Mouse (Mus musculus) liver, embryonic 11.5 days (tissue): ENCODE results near the gene Slc7a14. TPM values are rescaled to one million over a fixed set of nuclear protein-coding genes. Genes with fewer than 3 reads are reported as not detected.

ENCODE experiments used
- ATAC-seq: fragments of 200-750 bp; cut with Nextera tagmentation; replicated peaks from 2 replicates; pipeline ENCODE4 v1.8.0; 2017; ENCODE audit warnings: moderate number of reproducible peaks, mild to moderate bottlenecking, moderate TSS enrichment, moderate library complexity; ENCODE audit not compliant: low FRiP score
- DNase-seq: peaks from one replicate; pipeline ENCODE4 v3.0.0-alpha.2; 2017; ENCODE audit warnings: low spot score
- H3K27ac ChIP-seq: fragments of 300-500 bp; sonication (generic); 2 replicates; pipeline ENCODE4 v1.5.1; 2014; ENCODE audit warnings: mild to moderate bottlenecking, low read depth, low read length, control low read depth
- H3K27me3 ChIP-seq: fragments of 300-500 bp; sonication (generic); replicated peaks from 2 replicates; pipeline ENCODE4 v1.6.1; 2014; ENCODE audit warnings: low read length, mixed read lengths; ENCODE audit not compliant: control insufficient read depth, insufficient read depth
- H3K36me3 ChIP-seq: fragments of 300-500 bp; sonication (generic); 2 replicates; pipeline ENCODE4 v1.6.1; 2014; ENCODE audit warnings: mild to moderate bottlenecking, low read length, moderate library complexity, mixed read lengths; ENCODE audit not compliant: control insufficient read depth, insufficient read depth
- H3K4me1 ChIP-seq: fragments of 300-500 bp; sonication (generic); replicated peaks from 2 replicates; pipeline ENCODE4 v1.6.1; 2014; ENCODE audit warnings: low read length, mixed read lengths; ENCODE audit not compliant: control insufficient read depth, insufficient read depth
- H3K4me2 ChIP-seq: fragments of 300-500 bp; sonication (generic); 2 replicates; pipeline ENCODE4 v1.6.1; 2014; ENCODE audit warnings: mild to moderate bottlenecking, control low read depth, moderate library complexity
- H3K4me3 ChIP-seq: fragments of 300-500 bp; sonication (generic); 2 replicates; pipeline ENCODE4 v1.5.1; 2014; ENCODE audit warnings: low read depth, low read length, control low read depth
- H3K9ac ChIP-seq: fragments of 300-500 bp; sonication (generic); 2 replicates; pipeline ENCODE4 v1.6.1; 2014; ENCODE audit warnings: low read depth, low read length, control low read depth
- H3K9me3 ChIP-seq: fragments of 300-500 bp; sonication (generic); 2 replicates; pipeline ENCODE4 v1.6.1; 2016; ENCODE audit warnings: low read length, inconsistent platforms, mixed read lengths; ENCODE audit not compliant: control insufficient read depth
- WGBS: fragments of 180-500 bp; shearing (Covaris S2); extraction: QIAGEN DNeasy Blood & Tissue Kit; methylation state at CpG from one replicate; pipeline ENCODE4 v1.1.7; 2014; 5-methylcytosine and 5-hydroxymethylcytosine counted together
- polyA plus RNA-seq: library from polyadenylated mRNA; unstranded; fragments of >200 nt; fragmentation: Nextera tagmentation; extraction: Ambion mirVana; gene quantifications from 2 replicates; pipeline ENCODE4 v1.2.1, GENCODE M21; 2014

Gene Slc7a14
- polyA plus RNA-seq: 0.08 and 0.13 TPM in 2 replicates

DNA sequence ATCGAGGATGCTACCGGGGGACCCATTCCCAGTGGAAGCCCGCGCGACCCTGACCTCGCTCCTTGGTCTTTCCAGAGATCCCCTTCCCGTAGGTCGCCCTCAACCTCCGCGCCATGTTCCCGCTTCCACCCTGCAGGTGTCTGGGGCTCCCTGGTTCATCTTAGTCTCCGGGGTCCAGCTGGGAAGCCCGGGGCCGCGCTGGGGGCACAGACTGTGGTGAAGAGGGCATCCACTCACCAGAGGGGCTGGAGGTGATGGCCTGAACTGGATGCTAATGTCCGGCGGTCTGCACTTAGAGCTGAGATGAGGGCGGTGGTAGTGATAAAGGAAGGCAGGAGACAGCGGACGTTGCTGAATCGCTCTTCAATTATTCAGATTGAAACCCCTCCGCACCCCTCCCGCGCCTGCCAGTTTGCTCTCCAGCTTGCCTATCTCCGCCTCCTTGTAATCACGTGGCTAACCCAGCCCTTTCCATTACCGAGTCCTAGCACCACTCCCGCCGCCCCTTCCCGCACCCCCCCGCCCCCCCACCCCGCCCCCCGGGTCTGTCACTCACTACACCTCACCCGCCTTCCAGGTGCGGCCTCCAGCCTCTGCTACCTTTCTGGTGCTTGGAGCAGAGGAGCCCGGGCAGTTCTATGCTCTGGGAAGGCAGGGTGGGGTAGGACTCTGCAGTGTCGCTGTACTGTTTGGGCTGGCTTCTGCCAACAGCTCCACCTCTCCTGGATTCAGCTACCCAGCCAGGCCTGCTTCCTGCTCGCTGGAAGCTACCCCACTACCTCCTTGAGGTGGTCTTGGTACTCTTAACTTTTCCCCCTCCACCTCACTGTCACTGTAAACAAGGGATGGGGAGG lies at the start of gene Slc7a14:
Gene Slc7a14 (minus strand): TSS at position 445 of the 854 bp plus-strand sequence.
- ATAC-seq: no peak
- H3K9ac ChIP-seq: no peak within 1 kb of the TSS
- 3% methylated on average over 27 of the region's 38 CpGs for WGBS
- no peaks in the 10 kb centered on the region for H3K36me3 ChIP-seq
- H3K4me3 ChIP-seq: no peak within 1 kb of the TSS
- no peak within 1 kb of the TSS for H3K27ac ChIP-seq
- DNase-seq: no peak
- peaks cover 26% of the 10 kb centered on the region for H3K27me3 ChIP-seq
- H3K4me1 ChIP-seq: no peaks in the 10 kb centered on the region
- no peaks in the 10 kb centered on the region for H3K9me3 ChIP-seq
- peak within 1 kb of the TSS; percentile 26; the same call in 1 of the 2 replicates for H3K4me2 ChIP-seq

DNA sequence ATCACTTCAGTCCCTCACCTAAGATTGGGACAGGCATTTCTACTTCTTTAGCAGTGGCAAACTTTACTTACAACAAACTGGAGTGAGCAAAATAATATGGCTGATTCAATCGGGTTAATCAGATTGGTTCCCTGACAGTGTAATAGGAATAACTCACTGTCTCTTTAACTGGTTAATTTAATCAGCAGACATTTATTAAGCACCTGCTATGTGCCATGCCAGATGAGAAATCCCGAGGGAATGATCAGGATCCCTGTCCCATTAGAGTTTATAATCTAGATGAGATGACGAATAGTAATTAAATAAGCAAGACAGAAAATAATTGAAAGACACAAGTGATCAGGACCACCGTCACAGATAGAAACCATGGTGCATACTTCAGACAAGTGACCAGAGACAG lies 36.4 kb upstream of the Slc7a14 start:
- Histone ChIP-seq H3K4me3 (no peak overlapping the region), H3K36me3 (no peaks in the 10 kb centered on the region), H3K4me1 (no peaks in the 10 kb centered on the region), H3K9me3 (no peaks in the 10 kb centered on the region), H3K27me3 (no peaks in the 10 kb centered on the region), H3K9ac (no peak overlapping the region), H3K4me2 (no peak overlapping the region), H3K27ac (no peak overlapping the region)
- WGBS: 78% methylated on average over 4 of the region's 4 CpGs
- DNase-seq (no peak), ATAC-seq (no peak)

GRCm38 (mm10) chr3:31345766-31346165 lies 35.6 kb upstream of the Slc7a14 start:
- Histone ChIP-seq H3K4me2 (no peak overlapping the region), H3K36me3 (no peaks in the 10 kb centered on the region), H3K27me3 (no peaks in the 10 kb centered on the region), H3K9ac (no peak overlapping the region), H3K4me1 (no peaks in the 10 kb centered on the region), H3K4me3 (no peak overlapping the region), H3K27ac (no peak overlapping the region), H3K9me3 (no peaks in the 10 kb centered on the region)
- ATAC-seq (no peak), DNase-seq (no peak)
- WGBS: 65% methylated on average over 4 of the region's 4 CpGs

GRCm38 (mm10) chr3:31339236-31339635 lies 29.1 kb upstream of the Slc7a14 start:
- WGBS: 58% methylated on average over 3 of the region's 3 CpGs
- H3K9me3 ChIP-seq: no peaks in the 10 kb centered on the region
- no peak overlapping the region for H3K27ac ChIP-seq
- no peaks in the 10 kb centered on the region for H3K4me1 ChIP-seq
- H3K4me3 ChIP-seq: no peak overlapping the region
- H3K9ac ChIP-seq: no peak overlapping the region
- H3K36me3 ChIP-seq: no peaks in the 10 kb centered on the region
- ATAC-seq (no peak), DNase-seq (no peak)
- no peaks in the 10 kb centered on the region for H3K27me3 ChIP-seq
- no peak overlapping the region for H3K4me2 ChIP-seq

- Histone ChIP-seq H3K9ac (no peak overlapping the region), H3K36me3 (no peaks in the 10 kb centered on the region), H3K27ac (no peak overlapping the region), H3K9me3 (no peaks in the 10 kb centered on the region), H3K4me3 (no peak overlapping the region), H3K4me2 (no peak overlapping the region), H3K4me1 (no peaks in the 10 kb centered on the region), H3K27me3 (no peaks in the 10 kb centered on the region)
- ATAC-seq (no peak), DNase-seq (no peak)
- WGBS: 62% methylated on average over 7 of the region's 7 CpGs
Observed at GRCm38 (mm10) chr3:31328237-31328836, 18.2 kb upstream of the Slc7a14 start.

DNA sequence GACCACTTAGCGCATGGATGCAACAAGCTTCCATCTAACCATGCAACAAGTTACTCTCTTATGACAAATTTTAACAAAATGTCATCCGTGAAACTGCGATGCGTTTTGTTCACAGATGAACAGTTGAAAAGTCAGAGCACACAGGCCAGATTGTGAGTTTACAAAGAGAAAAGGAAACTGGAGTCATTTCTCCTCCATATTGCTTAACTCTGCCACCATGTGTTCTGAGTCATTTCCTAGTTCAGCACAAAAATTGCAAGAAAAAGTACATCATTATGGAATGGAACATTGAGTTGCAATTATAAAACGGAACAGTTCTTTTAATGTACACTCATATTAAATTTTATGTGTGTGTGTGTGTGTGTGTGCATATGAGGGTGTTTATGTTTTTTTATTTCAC lies 17.6 kb upstream of the Slc7a14 start:
- Histone ChIP-seq H3K4me3 (no peak overlapping the region), H3K27me3 (no peaks in the 10 kb centered on the region), H3K9ac (no peak overlapping the region), H3K27ac (no peak overlapping the region), H3K4me1 (no peaks in the 10 kb centered on the region), H3K36me3 (no peaks in the 10 kb centered on the region), H3K4me2 (no peak overlapping the region), H3K9me3 (no peaks in the 10 kb centered on the region)
- ATAC-seq (no peak), DNase-seq (no peak)
- WGBS: 93% methylated on average over 5 of the region's 5 CpGs

- WGBS: 70% methylated on average over 3 of the region's 3 CpGs
- no peaks in the 10 kb centered on the region for H3K27me3 ChIP-seq
- no peak for DNase-seq
Observed at GRCm38 (mm10) chr3:31324231-31324654, 14.1 kb upstream of the Slc7a14 start.

GRCm38 (mm10) chr3:31309371-31309933 lies 726 bp downstream of the Slc7a14 start:
- no peaks in the 10 kb centered on the region for H3K9me3 ChIP-seq
- no peaks in the 10 kb centered on the region for H3K36me3 ChIP-seq
- H3K4me2 ChIP-seq: peak overlapping the region; percentile 26; the same call in 1 of the 2 replicates
- peak; percentile 32 for DNase-seq
- WGBS: 6% methylated on average over 35 of the region's 36 CpGs
- no peak overlapping the region for H3K4me3 ChIP-seq
- H3K4me1 ChIP-seq: no peaks in the 10 kb centered on the region
- no peak for ATAC-seq
- no peak overlapping the region for H3K9ac ChIP-seq
- H3K27me3 ChIP-seq: peaks cover 26% of the 10 kb centered on the region
- H3K27ac ChIP-seq: no peak overlapping the region

More at GRCm38 (mm10) chr3:31324231-31324654, 14.1 kb upstream of the Slc7a14 start:
- Histone ChIP-seq H3K4me2 (no peak overlapping the region), H3K9me3 (no peaks in the 10 kb centered on the region), H3K27ac (no peak overlapping the region), H3K4me3 (no peak overlapping the region), H3K4me1 (no peaks in the 10 kb centered on the region), H3K36me3 (no peaks in the 10 kb centered on the region), H3K9ac (no peak overlapping the region)
- ATAC-seq: no peak
